Mouse (Mus musculus): ENCODE data around the gene Aldh3b2.

DNA sequence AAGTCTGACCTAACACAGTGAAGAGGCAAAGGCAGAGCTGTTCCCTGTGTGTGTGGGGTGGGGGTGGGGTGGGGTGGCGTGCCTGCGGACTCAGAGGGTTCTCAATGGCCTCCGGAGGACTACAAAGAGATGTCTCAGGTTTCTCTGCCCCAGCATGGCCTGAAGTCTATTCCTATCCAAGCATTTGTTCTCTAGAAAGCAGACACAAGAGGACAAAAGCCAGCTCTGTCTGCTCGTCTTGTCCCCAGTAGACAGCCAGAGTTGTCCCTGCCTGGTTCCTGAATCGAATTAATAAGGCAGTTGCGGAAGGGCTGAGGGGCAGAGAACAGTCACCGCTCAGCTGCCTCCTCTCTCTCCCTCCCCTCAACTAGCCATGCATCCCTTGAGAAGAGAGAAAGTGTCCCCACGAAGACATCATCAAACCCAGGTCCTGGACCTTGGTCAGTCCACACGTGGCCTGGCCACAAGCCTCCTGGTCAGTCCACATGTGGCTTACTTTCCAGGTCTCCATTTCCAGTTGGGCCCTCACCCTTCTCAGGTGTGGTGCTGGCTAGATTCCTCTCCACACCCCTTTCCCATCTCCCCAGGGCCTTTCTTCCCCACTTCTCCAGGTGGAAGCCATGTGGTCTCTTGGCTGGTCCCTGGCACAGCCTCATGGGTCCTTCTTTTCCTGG, 11.5 kb downstream of the Aldh3b2 start:
- TF ChIP-seq CTCF (conservative IDR thresholded peaks at IDR 0.05; ENCODE audit: insufficient read depth, insufficient read length, low read depth, low read length) (no peak), POLR2A (IDR thresholded peaks at IDR 0.05; ENCODE audit: low read depth, low read length) (no peak)

Measured in kidney, adult 2 months (tissue).